Mouse (Mus musculus): ENCODE measurements around the gene Kmt2e.

- no peak for TF ChIP-seq TAL1 (conservative IDR thresholded peaks at IDR 0.05; ENCODE audit: low read depth, low read length)
- no peak for TF ChIP-seq GATA2 (IDR thresholded peaks at IDR 0.05; ENCODE audit: borderline replicate concordance, low read depth, low read length)
- no peak for TF ChIP-seq CTCF (IDR thresholded peaks at IDR 0.05; ENCODE audit: low read depth, low read length)
- no peak for TF ChIP-seq GATA1 (IDR thresholded peaks at IDR 0.05; ENCODE audit: borderline replicate concordance, low read length)
Measured at GRCm38 (mm10) chr5:23496396-23496795, 62.2 kb downstream of the Kmt2e start.
